Mouse (Mus musculus) hindlimb bud, embryonic 11.5 days (tissue): ENCODE data around the gene Palm.

Experiments
- DNase-seq: peaks from one replicate; pipeline ENCODE4 v3.0.0-alpha.2; 2012; ENCODE audit warnings: low read depth, low spot score; ENCODE audit errors: extremely low spot score

Palm gene

DNA sequence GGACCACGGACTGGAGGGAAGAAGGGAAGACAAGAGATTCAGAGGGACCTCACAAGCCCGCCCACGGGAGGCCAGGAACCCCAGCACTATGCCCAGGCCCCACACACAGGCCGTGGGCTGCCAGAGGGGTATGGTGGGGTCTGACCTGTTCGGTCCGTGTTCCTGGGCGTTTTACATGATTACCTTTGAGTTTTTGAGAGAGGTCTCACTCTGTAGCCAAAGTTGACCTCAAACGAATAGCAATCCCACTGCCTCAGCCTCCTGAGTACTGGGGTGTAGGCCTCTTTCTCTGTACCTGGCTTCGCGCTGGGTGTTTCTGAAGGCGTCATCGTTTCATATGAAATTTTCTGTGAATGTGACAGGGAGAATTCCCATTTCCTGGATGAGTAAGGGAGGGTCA is 28.4 kb downstream of the Palm start:
- DNase-seq: no peak

DNA sequence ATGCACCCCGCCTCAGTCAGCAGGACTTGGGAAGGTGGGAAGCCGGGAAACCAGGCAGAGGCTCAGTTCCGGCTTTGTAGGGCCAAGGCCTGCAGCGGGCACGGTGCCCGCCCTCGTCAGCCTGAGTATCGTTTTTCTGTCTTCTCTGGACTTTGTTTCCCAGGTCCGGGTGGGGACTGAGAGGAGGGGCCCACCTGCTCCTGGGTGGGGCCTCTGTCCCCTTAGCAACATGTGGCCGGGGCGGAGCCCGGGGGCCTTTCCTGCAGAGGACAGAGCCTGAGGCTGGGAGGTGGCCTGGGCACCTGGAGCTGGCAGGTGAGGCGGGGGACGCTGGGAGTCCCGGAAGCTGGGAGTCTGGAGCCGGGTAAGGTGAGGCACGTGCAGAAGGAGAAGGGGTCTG is 29.0 kb downstream of the Palm start:
- DNase-seq: no peak

GRCm38 (mm10) chr10:79823011-79823410 is 29.6 kb downstream of the Palm start:
- no peak for DNase-seq

- no peak for DNase-seq
These were observed 31.0 kb downstream of the Palm start for GRCm38 (mm10) chr10:79824413-79824812.

GRCm38 (mm10) chr10:79831583-79831982 is 38.2 kb downstream of the Palm start:
- DNase-seq: no peak

- DNase-seq: no peak
These were observed 38.8 kb downstream of the Palm start for GRCm38 (mm10) chr10:79832026-79832785.

GRCm38 (mm10) chr10:79832786-79833181 is 39.4 kb downstream of the Palm start:
- no peak for DNase-seq

DNA sequence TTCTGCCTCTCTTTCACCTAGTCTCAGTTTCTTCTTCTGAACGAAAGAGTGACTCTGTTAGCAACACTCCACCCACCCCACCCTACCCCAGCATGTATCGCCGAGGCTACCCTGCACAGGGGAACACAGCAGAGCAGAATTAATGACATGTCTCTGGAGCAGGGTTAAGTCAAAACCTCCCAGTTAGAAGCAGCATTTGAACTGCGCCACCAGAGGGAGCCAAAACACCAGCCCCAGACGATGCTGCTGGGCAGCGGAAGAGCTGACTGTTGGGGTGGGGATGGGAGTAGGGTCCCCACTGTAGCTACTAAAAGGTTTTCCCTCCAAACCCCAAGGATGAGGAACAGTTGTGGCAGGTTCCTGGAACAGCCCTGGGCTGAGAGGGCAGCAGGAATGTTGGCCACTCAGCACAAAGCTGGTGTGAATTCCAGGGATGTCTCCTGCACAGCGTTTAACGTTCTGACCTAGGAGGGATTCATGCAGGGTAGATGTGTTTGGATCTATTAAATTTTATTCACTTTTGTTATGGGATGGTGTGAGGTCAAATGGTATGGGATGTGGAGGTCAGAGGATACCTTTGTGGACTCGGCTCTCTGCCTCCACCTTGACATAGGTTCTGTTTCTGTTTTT is 41.5 kb downstream of the Palm start:
- DNase-seq: no peak

DNA sequence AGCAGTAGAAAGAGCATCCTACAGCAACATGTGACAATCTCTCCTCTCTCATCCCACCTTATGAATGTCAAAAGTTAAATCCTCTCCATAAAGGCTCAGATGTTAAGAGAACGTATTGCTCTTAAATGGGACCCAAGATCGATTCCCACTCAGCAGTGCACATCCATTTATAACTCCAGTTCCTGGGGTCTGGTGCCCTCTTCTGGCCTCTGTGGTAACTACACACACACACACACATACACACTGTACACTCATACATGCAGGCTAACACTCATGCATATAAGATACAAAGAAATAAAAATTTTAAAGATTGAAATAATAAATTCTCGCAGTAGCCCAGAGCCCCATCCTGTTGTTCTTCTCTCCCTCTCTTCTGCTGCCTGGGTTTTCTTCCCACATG is 43.5 kb downstream of the Palm start:
- no peak for DNase-seq

DNA sequence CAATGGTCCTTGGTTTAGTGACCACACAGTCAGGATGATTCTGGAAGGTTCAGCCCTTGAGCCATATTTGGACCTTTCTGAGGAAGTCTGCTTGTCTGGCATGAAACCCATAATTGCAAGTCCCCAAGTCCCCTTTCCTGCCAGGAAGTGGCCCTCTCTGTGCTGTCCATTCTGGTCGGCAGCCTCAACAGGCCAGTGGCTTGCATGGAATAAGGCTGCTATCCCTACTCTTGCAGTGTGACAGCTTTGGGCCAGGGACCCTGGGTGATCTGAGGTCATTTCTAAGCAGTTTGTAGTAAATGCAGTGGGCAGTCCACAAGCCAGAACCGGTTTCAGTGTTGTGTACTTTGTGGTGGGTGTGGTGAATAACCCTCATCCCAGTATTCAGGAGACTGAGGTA is 44.8 kb downstream of the Palm start:
- DNase-seq: no peak

DNA sequence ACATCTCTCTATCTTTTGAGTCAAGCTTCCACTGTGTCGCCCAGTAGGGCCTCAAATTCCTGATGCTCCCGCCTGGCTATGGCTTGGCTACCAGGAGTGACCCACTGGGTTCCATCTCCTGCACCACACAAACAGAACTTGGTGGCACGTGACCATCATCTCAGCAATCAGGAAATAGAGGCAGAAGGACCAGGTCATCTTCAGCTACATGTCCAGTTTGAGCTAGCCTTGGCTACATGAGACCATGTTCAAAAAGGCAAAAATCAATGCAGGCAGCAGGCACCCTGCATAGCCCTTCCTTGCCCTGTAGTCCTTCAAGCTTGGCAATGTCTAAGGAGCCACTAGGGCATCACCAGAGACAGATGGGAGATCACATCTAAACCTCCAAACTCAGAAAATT is 46.7 kb downstream of the Palm start:
- no peak for DNase-seq

GRCm38 (mm10) chr10:79840644-79841551 is 47.5 kb downstream of the Palm start:
- peak; percentile 63 for DNase-seq

DNA sequence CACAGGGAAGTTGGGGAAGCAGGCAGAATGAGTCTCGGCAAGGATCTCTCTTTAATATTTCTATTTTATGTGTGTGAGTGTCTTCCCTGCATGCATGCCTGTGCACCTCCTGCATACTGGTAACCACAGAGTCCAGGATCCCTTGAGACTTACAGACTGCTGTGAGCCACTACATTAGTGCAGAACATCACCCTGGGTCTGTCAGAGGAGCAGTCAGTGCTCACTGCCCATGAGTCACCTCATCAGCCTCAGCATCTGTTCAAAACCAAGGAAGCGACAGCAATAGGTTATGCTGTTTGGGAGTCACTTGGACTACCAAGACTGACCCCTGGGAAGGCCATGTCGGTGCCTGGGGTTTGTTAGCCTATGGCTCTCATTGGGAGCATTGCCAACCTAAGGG is 49.0 kb downstream of the Palm start:
- no peak for DNase-seq

GRCm38 (mm10) chr10:79843476-79843875 is 50.1 kb downstream of the Palm start:
- no peak for DNase-seq

DNA sequence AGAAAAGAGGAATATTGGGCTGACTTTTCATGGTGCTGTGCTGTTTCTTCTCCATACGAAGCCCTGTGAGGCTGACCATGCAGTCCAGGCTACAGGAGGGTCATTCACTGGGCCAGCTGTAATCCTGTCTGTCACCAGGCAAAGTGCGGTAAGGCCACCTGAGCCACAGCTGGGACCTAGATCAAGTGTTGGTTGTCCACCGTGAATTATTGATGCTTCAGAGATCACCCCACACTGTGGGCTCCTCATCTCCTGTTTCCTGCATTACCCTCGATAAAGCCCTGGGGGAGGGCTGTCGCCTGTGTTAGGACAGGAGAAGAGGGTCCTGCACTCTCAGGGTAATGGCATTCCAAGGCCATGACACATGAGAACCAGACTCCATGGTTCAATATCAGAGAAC is 53.2 kb downstream of the Palm start:
- DNase-seq: no peak

- no peak for DNase-seq
These were observed 56.7 kb downstream of the Palm start for GRCm38 (mm10) chr10:79849941-79850628.

GRCm38 (mm10) chr10:79851653-79852052 is 58.3 kb downstream of the Palm start:
- DNase-seq: no peak

DNA sequence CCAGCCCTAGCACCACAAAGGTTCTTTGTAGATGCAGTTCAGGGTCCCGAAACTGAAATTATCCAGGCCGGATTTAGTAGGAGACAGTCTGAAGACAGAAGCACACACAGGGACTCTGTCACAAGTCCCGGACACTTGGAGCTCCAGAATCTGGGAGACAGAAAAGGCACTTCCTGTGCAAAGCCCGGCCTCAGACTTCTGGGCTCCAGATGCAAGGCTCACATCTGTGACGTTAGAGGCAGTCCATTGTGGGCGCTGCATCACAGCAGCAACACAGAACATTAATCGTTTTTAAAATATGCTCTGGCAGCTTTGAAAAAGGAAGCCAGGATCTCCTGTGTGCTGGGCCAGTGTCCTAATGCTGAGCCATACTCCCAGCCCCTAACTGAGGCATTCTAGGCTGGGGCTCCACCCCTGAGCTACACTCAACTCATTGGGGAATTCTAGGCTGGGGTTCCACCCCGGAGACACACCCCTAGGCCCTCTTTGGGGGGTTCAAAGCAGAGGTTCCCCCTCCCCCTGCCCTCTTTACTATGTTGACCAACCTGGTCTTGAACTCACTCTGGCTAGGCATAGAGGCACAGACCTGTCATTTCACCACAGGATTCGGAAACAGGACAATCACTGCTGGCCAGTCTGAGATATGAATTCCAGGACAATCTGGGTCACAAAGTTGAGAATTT is 58.9 kb downstream of the Palm start:
- DNase-seq: no peak

- DNase-seq: no peak
These were observed 59.5 kb downstream of the Palm start for GRCm38 (mm10) chr10:79852827-79853226.

DNA sequence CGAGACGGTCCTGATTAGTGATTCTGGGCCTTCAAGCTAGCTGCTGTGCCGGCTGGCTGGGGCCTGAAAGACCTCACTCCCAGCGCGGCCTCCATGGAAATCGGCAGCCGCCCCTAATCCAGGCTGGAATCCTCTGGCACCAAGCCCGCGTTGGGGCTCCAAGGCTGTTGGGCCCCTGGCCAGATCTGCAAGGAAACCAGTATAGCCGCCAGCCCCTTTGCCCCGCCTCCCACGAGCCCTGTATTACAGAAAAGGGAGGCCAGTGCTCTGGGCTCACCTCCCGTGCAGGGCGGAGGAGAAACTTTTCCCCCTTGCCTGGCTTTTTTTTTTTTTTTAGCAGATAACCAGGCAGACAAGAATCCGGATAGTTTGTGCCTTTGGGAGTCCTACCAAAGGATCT is 60.0 kb downstream of the Palm start:
- no peak for DNase-seq
